Mouse (Mus musculus) midbrain, embryonic 15.5 days (tissue): ENCODE measurements around the gene Dnmt1. TPM values are rescaled to one million over a fixed set of nuclear protein-coding genes. Genes with fewer than 3 reads are reported as not detected.

ENCODE experiments used
- ATAC-seq: fragments of 200-750 bp; cut with Nextera tagmentation; replicated peaks from 2 replicates; pipeline ENCODE4 v1.8.0; 2017; ENCODE audit warnings: moderate TSS enrichment
- H3K27ac ChIP-seq: fragments of 300-500 bp; sonication (generic); 2 replicates; pipeline ENCODE4 v1.5.1; 2015; ENCODE audit warnings: mild to moderate bottlenecking, inconsistent platforms
- H3K27me3 ChIP-seq: fragments of 300-500 bp; sonication (generic); replicated peaks from 2 replicates; pipeline ENCODE4 v1.6.1; 2015; ENCODE audit warnings: inconsistent platforms
- H3K36me3 ChIP-seq: fragments of 300-500 bp; sonication (generic); replicated peaks from 2 replicates; pipeline ENCODE4 v1.6.1; 2015; ENCODE audit warnings: inconsistent platforms
- H3K4me1 ChIP-seq: fragments of 300-500 bp; sonication (generic); 2 replicates; pipeline ENCODE4 v1.6.1; 2015; ENCODE audit warnings: inconsistent platforms
- H3K4me2 ChIP-seq: fragments of 300-500 bp; sonication (generic); 2 replicates; pipeline ENCODE4 v1.6.1; 2015; ENCODE audit warnings: inconsistent platforms, mild to moderate bottlenecking, moderate library complexity
- H3K4me3 ChIP-seq: fragments of 300-500 bp; sonication (generic); 2 replicates; pipeline ENCODE4 v1.5.1; 2015; ENCODE audit warnings: mild to moderate bottlenecking, inconsistent platforms
- H3K9ac ChIP-seq: fragments of 300-500 bp; sonication (generic); 2 replicates; pipeline ENCODE4 v1.6.1; 2015; ENCODE audit warnings: mild to moderate bottlenecking, inconsistent platforms
- H3K9me3 ChIP-seq: fragments of 300-500 bp; sonication (generic); 2 replicates; pipeline ENCODE4 v1.6.1; 2016; ENCODE audit warnings: inconsistent platforms
- WGBS: fragments of 180-500 bp; shearing (Covaris S2); methylation state at CpG from one replicate; pipeline ENCODE4 v1.1.7; 2015; ENCODE audit warnings: mixed read lengths; 5-methylcytosine and 5-hydroxymethylcytosine counted together
- polyA plus RNA-seq: library from polyadenylated mRNA; unstranded; fragments of >200 nt; fragmentation: Nextera tagmentation; extraction: Ambion mirVana; gene quantifications from 2 replicates; pipeline ENCODE4 v1.2.1, GENCODE M21; 2015

Dnmt1 gene
- polyA plus RNA-seq, 1 experiment from 2014 or later = 78.1 TPM

DNA sequence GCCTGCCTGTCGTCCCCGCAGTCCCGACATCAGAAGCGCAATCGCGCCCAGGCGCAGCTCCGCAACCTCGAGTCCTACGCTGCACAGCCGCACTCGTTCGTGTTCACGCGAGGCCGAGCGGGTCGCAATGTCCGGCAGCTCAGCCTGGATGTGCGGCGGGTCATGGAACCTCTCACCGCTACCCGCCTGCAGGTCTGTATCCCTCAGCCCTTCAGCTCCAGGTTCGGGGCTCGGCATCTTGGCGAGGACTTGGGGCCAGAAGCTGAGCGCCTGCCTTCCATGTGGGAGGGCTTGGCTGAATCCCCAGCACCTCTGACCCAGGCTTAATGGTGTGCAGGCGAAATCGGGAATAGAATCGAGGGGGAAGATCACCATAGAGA is 71.3 kb downstream of the Dnmt1 start:
- peak overlapping the region; percentile 81 for H3K4me2 ChIP-seq
- H3K36me3 ChIP-seq = peaks cover 27% of the 10 kb centered on the region
- WGBS = under 1% methylated on average over 30 of the region's 30 CpGs
- H3K4me3 ChIP-seq = peak overlapping the region; percentile 89
- peak overlapping the region; percentile 86 for H3K27ac ChIP-seq
- H3K9me3 ChIP-seq = no peaks in the 10 kb centered on the region
- peaks cover 16% of the 10 kb centered on the region for H3K4me1 ChIP-seq
- peak overlapping the region; percentile 74 for H3K9ac ChIP-seq
- no peak; the same call in 1 of the 2 replicates for ATAC-seq
- H3K27me3 ChIP-seq = no peaks in the 10 kb centered on the region

GRCm38 (mm10) chr9:20887704-20888385 is 71.8 kb downstream of the Dnmt1 start, which contains the start of gene Ppan:
Gene Ppan, plus strand, starts transcription at chr9:20888175.
- peak; percentile 98 for ATAC-seq
- 0% methylated on average over 43 of the region's 43 CpGs for WGBS
- peak within 1 kb of the TSS; percentile 89 for H3K4me3 ChIP-seq
- no peaks in the 10 kb centered on the region for H3K9me3 ChIP-seq
- H3K4me2 ChIP-seq = peak within 1 kb of the TSS; percentile 81
- H3K36me3 ChIP-seq = peaks cover 27% of the 10 kb centered on the region
- no peaks in the 10 kb centered on the region for H3K27me3 ChIP-seq
- H3K27ac ChIP-seq = peak within 1 kb of the TSS; percentile 86
- peaks cover 16% of the 10 kb centered on the region for H3K4me1 ChIP-seq
- peak within 1 kb of the TSS; percentile 74 for H3K9ac ChIP-seq

GRCm38 (mm10) chr9:20887191-20887590 is 72.5 kb downstream of the Dnmt1 start:
- no peak for ATAC-seq
- peaks cover 21% of the 10 kb centered on the region for H3K36me3 ChIP-seq
- peaks cover 16% of the 10 kb centered on the region for H3K4me1 ChIP-seq
- H3K9me3 ChIP-seq = no peaks in the 10 kb centered on the region
- H3K4me2 ChIP-seq = peak overlapping the region; percentile 81
- H3K27me3 ChIP-seq = no peaks in the 10 kb centered on the region
- WGBS = 88% methylated on average over 6 of the region's 6 CpGs
- peak overlapping the region; percentile 86 for H3K27ac ChIP-seq
- no peak overlapping the region for H3K9ac ChIP-seq
- 0 out of 2 replicates have a peak overlapping the region, but pooled peaks have one; percentile 89 for H3K4me3 ChIP-seq

- no peak overlapping the region for H3K4me2 ChIP-seq
- H3K36me3 ChIP-seq = peaks cover 14% of the 10 kb centered on the region
- no peak for ATAC-seq
- H3K4me1 ChIP-seq = peaks cover 16% of the 10 kb centered on the region
- no peaks in the 10 kb centered on the region for H3K9me3 ChIP-seq
- no peak overlapping the region for H3K9ac ChIP-seq
- 98% methylated on average over 2 of the region's 2 CpGs for WGBS
- H3K27me3 ChIP-seq = no peaks in the 10 kb centered on the region
- H3K4me3 ChIP-seq = no peak overlapping the region
- H3K27ac ChIP-seq = no peak overlapping the region
Measured at GRCm38 (mm10) chr9:20886563-20886962, 73.1 kb downstream of the Dnmt1 start.

DNA sequence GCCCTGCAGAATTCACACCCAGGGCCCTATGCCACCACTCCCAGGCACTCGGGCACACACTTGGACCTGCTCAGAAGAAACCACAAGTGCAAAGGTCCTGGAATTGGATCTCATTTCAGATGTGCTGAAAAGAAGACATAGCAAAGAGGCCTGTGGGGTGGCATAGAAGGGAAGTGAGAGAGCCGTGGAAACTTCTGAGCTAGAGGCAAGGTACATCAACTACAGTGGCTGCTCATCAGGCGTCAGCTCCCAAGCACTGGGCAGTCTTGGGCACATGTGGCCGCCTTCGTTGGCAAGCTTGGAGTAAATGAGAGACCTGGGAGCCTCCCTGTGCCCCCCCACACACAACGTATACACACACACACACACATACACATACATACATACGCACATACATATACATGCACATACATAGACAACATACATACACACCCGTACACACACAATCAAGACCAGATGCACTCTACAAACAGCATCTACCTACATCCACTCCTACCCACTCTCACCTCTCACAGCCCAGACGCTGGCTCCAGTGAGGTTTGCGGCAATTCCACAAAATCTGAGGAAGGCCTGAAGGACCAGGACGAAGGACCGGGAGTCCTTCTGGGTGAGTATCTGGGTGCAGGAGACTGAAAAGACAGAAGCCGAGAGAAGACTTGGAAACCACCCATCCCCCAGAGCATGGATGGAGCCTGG is 80.4 kb downstream of the Dnmt1 start, which contains the start of gene Angptl6:
Gene Angptl6, minus strand, starts transcription at position 631 of the 696 bp plus-strand sequence.
- no peaks in the 10 kb centered on the region for H3K9me3 ChIP-seq
- H3K27me3 ChIP-seq = no peaks in the 10 kb centered on the region
- H3K4me1 ChIP-seq = peaks cover 20% of the 10 kb centered on the region
- no peaks in the 10 kb centered on the region for H3K36me3 ChIP-seq
- peak within 1 kb of the TSS; percentile 72 for H3K4me2 ChIP-seq
- peak within 1 kb of the TSS; percentile 92 for H3K27ac ChIP-seq
- WGBS = 88% methylated on average over 13 of the region's 13 CpGs
- H3K4me3 ChIP-seq = peak within 1 kb of the TSS; percentile 45
- no peak; the same call in 1 of the 2 replicates for ATAC-seq
- peak within 1 kb of the TSS; percentile 62 for H3K9ac ChIP-seq

GRCm38 (mm10) chr9:20878710-20879065 is 81.0 kb downstream of the Dnmt1 start:
- Histone ChIP-seq H3K4me3 (peak overlapping the region; percentile 45), H3K9ac (peak overlapping the region; percentile 62), H3K9me3 (no peaks in the 10 kb centered on the region), H3K36me3 (no peaks in the 10 kb centered on the region), H3K4me2 (peak overlapping the region; percentile 72), H3K4me1 (peaks cover 20% of the 10 kb centered on the region), H3K27me3 (no peaks in the 10 kb centered on the region), H3K27ac (peak overlapping the region; percentile 92)
- ATAC-seq = no peak; the same call in none of the 2 replicates
- 19% methylated on average over 10 of the region's 10 CpGs for WGBS

GRCm38 (mm10) chr9:20878041-20878709 is 81.5 kb downstream of the Dnmt1 start:
- H3K4me3 ChIP-seq = peak overlapping the region; percentile 45
- H3K27ac ChIP-seq = peak overlapping the region; percentile 92
- WGBS = under 1% methylated on average over 69 of the region's 69 CpGs
- H3K4me1 ChIP-seq = peaks cover 20% of the 10 kb centered on the region
- peak overlapping the region; percentile 62 for H3K9ac ChIP-seq
- peak overlapping the region; percentile 72 for H3K4me2 ChIP-seq
- no peaks in the 10 kb centered on the region for H3K9me3 ChIP-seq
- peak; percentile 94 for ATAC-seq
- H3K27me3 ChIP-seq = no peaks in the 10 kb centered on the region
- H3K36me3 ChIP-seq = no peaks in the 10 kb centered on the region

GRCm38 (mm10) chr9:20877118-20878040 is 82.3 kb downstream of the Dnmt1 start:
- Histone ChIP-seq H3K9me3 (no peaks in the 10 kb centered on the region), H3K4me1 (peaks cover 20% of the 10 kb centered on the region), H3K9ac (peak overlapping the region; percentile 34), H3K27me3 (no peaks in the 10 kb centered on the region), H3K27ac (peak overlapping the region; percentile 92), H3K4me3 (peak overlapping the region; percentile 45), H3K36me3 (no peaks in the 10 kb centered on the region), H3K4me2 (peak overlapping the region; percentile 72)
- peak; percentile 31 for ATAC-seq
- WGBS = 36% methylated on average over 14 of the region's 14 CpGs

DNA sequence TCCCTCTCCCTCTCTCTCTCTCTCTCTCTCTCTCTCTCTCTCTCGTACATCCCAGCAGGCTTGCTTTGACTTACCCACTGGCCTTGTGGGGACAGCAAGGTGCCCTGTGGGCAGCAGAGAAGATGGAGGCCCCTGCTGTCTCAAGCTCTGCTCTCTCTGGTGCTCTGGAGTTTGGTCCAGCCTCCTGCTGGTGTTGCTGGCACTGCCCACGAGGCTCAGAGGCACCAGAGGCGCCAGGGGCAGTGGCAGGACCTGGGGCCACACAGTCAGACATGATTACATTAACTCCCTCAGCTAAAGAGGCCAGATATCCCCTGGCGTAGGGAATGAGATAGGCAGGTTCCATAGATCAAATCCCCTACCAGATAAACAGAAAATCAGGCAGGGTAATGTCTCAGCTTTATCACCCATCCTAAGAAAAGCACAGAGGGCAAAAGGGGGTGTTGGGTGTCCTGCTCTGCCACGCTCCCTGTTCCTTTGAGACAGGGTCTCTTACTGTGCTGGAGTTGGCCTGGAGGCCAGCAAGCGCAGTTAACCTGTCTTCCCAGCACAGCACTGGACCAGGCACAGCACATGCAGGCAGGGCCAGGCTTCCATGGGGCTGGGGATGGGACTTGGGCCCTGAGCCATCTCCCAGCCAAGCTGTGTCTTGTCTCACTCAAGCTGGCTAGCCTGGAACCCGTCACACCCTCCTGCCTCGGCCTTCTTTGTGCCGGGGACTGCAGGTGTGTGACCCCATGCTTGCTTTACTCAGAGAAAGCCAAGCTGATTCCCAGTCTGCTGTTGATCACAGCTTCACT is 83.2 kb downstream of the Dnmt1 start:
- Histone ChIP-seq H3K36me3 (no peaks in the 10 kb centered on the region), H3K4me3 (no peak overlapping the region), H3K4me1 (peaks cover 20% of the 10 kb centered on the region), H3K27ac (no peak overlapping the region), H3K4me2 (no peak overlapping the region), H3K9ac (no peak overlapping the region), H3K27me3 (no peaks in the 10 kb centered on the region), H3K9me3 (no peaks in the 10 kb centered on the region)
- no peak for ATAC-seq
- WGBS = 76% methylated on average over 8 of the region's 9 CpGs

DNA sequence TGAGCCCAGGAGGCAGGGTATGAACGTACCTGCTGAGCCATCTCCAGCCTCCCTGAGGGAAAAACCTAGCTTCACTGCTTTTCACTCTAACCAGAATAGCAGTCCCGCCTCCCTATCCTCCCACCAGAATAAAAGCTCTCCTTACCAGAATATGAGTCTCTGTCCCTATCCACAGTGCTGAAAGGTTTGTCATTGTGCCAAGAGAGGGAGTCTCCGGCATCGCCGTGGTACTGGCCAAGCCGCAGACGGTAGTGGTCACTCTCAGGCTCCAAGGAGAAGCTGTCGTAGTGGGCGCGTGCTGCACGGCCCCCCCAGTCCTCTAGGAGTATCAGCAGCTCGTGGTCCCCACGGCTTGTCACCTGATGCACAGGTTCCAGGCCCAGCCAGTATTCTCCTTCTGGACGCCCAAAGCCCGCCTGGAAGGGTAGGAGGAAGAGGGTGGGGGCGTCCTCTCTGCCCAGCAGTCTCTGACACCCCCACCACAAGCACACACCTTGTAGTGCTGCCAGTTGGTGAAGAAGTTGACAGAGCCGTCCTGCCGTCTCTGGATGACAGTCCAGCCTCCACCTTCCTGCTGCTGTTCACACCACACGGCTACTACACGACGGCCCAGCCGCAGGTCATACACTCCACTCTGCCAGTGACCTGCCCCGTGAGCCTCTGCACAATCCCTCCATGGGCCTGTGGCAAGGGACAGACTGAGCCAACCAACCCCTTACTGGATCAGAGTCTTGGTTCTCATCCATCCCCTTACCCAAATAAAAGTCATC is 84.5 kb downstream of the Dnmt1 start:
- no peak for ATAC-seq
- Histone ChIP-seq H3K27ac (no peak overlapping the region), H3K36me3 (no peaks in the 10 kb centered on the region), H3K9me3 (no peaks in the 10 kb centered on the region), H3K4me3 (no peak overlapping the region), H3K4me2 (no peak overlapping the region), H3K9ac (no peak overlapping the region), H3K4me1 (peaks cover 20% of the 10 kb centered on the region), H3K27me3 (peaks cover 5% of the 10 kb centered on the region; the same call in 1 of the 2 replicates)
- WGBS = 69% methylated on average over 23 of the region's 23 CpGs
